Mouse (Mus musculus): ENCODE data around the gene Ly6f.

Ly6f gene

GRCm38 (mm10) chr15:75318584-75318983, 50.4 kb downstream of the Ly6f start:
- no peak for DNase-seq (ENCODE audit: low spot score)

- no peak for DNase-seq (ENCODE audit: low spot score)
Measured at GRCm38 (mm10) chr15:75320104-75320503, 51.9 kb downstream of the Ly6f start.

Measured in spleen, adult 12 weeks (tissue).